25 mouse cellular contexts compared by ENCODE assay signal in the genomic region with DNA sequence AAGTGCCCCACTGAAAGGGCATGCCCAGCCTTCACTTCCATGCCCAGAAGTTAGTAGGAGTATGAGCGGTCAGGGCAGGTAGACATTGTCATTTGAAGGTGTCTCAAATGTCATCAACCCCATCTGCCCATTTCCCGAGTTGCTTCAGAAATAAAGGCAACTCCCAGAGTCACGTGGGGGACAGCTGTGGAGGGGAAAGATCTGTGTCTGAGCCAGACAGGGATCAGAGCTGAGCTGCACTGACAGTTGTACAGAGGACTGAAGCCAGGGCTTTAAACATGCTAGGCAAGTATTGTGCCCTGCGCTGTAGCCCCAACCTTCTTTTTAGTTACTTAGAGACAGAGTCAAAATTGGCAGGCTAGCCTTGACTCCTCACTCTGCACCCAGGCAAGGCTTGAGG. TPM values are rescaled to one million over a fixed set of nuclear protein-coding genes. Genes with fewer than 3 reads are reported as not detected.
DNase-seq lines count a peak whose midpoint lies in the region; ATAC-seq and TF ChIP-seq lines count a peak whose summit lies in the region.
"Had no signal": no experiment of that assay in that cellular context is flagged by ENCODE, and none has a peak within 500 bp of the region (broad histone marks: within the 10 kb centered on the region; RNA-seq: fewer than 3 reads in every experiment).

No protein-coding gene starts in this region.

- H3K36me3 ChIP-seq in limb, embryonic 14.5 days (ENCODE audit: control insufficient read depth, insufficient read depth, low read length) = no peaks in the 10 kb centered on the region
- H3K36me3 ChIP-seq in limb, embryonic 10.5 days = no peaks in the 10 kb centered on the region
- no peaks in the 10 kb centered on the region for H3K36me3 ChIP-seq in C2C12 (ENCODE audit: control insufficient read depth, insufficient read depth)
- H3K36me3 ChIP-seq in myocyte (ENCODE audit: control insufficient read depth, insufficient read depth) = no peaks in the 10 kb centered on the region
- H3K36me3 ChIP-seq: embryonic facial prominence, embryonic 15.5 days; heart, embryonic 12.5 days; heart, embryonic 15.5 days had no signal

- TF ChIP-seq POLR2A in limb, embryonic 14.5 days (IDR thresholded peaks at IDR 0.05; ENCODE audit: borderline replicate concordance, extremely low read depth, insufficient read depth, insufficient read length) = no peak
- no peak for TF ChIP-seq POLR2A in myocyte (IDR thresholded peaks at IDR 0.05; ENCODE audit: insufficient read length, low read depth)

- no peaks in the 10 kb centered on the region for H3K4me1 ChIP-seq in limb, embryonic 14.5 days (ENCODE audit: control insufficient read depth, insufficient read depth, low read length)
- H3K4me1 ChIP-seq in limb, embryonic 10.5 days = no peaks in the 10 kb centered on the region
- H3K4me1 ChIP-seq: heart, embryonic 15.5 days had no signal

- DNase-seq in limb, embryonic 14.5 days (ENCODE audit: low spot score) = no peak
- no peak for DNase-seq in limb, embryonic 10.5 days (ENCODE audit: low spot score)
- no peak for DNase-seq in right cerebral cortex, postnatal 10 days (ENCODE audit: low spot score in 2 of 2)
- no peak for DNase-seq in heart, adult 11 months
- DNase-seq: adrenal gland, adult 8-10 months; adrenal gland, postnatal 25 days; cerebellum, adult 11-12 months; cerebellum, adult 8-10 months; cerebellum, postnatal 10 days; cerebellum, postnatal 36 days; embryo, embryonic 11 days; forebrain, postnatal 0 days; gastrocnemius, adult 2 months; gastrocnemius, postnatal 14 days; heart, adult 18-20 months; heart, postnatal 10 days; heart, postnatal 36 days had no signal

- TF ChIP-seq CTCF in C2C12 (IDR thresholded peaks at IDR 0.05; ENCODE audit: control insufficient read depth, insufficient read depth, insufficient read length) = no peak

- ATAC-seq in limb, embryonic 14.5 days (ENCODE audit: low FRiP score, low read depth) = peak; percentile 62; the same call in 1 of the 2 replicates
- ATAC-seq: activated CD4-positive, CD25-positive, alpha-beta regulatory T cell, adult 4 months; forebrain, embryonic 14.5 days; forebrain, postnatal 0 days had no signal

- no peaks in the 10 kb centered on the region for H3K79me3 ChIP-seq in C2C12 (ENCODE audit: low read depth)

- H3ac ChIP-seq in C2C12 (ENCODE audit: control insufficient read depth, insufficient read length, low read depth) (no peak overlapping the region), myocyte (ENCODE audit: control insufficient read depth, insufficient read length) (no peak overlapping the region)

- H3K4me3 ChIP-seq in limb, embryonic 14.5 days (replicated peaks; ENCODE audit: low read length) = no peak overlapping the region
- H3K4me3 ChIP-seq in limb, embryonic 10.5 days = no peak overlapping the region
- H3K4me3 ChIP-seq in C2C12 (ENCODE audit: insufficient read depth, poor library complexity, severe bottlenecking) (no peak overlapping the region), myocyte (no peak overlapping the region)
- H3K4me3 ChIP-seq: embryonic facial prominence, embryonic 15.5 days; gastrocnemius, adult 2 months; heart, embryonic 12.5 days; heart, embryonic 15.5 days had no signal

- no peak overlapping the region for H3K4me2 ChIP-seq in limb, embryonic 14.5 days (replicated peaks; ENCODE audit: low read depth, low read length, severe bottlenecking)
- H3K4me2 ChIP-seq in myocyte (ENCODE audit: low read depth) = no peak overlapping the region
- H3K4me2 ChIP-seq: embryonic facial prominence, embryonic 15.5 days; heart, embryonic 12.5 days; heart, embryonic 15.5 days; hindbrain, embryonic 14.5 days had no signal

- H3K27me3 ChIP-seq in limb, embryonic 14.5 days (ENCODE audit: control insufficient read depth, insufficient read depth, low read length) = no peaks in the 10 kb centered on the region
- H3K27me3 ChIP-seq in limb, embryonic 10.5 days (ENCODE audit: low read depth, poor library complexity, severe bottlenecking) = peaks cover 32% of the 10 kb centered on the region
- peaks cover 42% of the 10 kb centered on the region for H3K27me3 ChIP-seq in C2C12 (ENCODE audit: control insufficient read depth, insufficient read depth, insufficient read length)
- H3K27me3 ChIP-seq in myocyte (ENCODE audit: control insufficient read depth, insufficient read depth, insufficient read length) = peaks cover 18% of the 10 kb centered on the region
- H3K27me3 ChIP-seq: embryonic facial prominence, embryonic 15.5 days had no signal

- 78% methylated on average over 4 of the region's 4 CpGs for WGBS in limb, embryonic 14.5 days
- WGBS in limb, embryonic 10.5 days = 82% methylated on average over 4 of the region's 4 CpGs

- no peaks in the 10 kb centered on the region for H3K9me3 ChIP-seq in limb, embryonic 14.5 days (ENCODE audit: control insufficient read depth, low read length)
- H3K9me3 ChIP-seq in limb, embryonic 10.5 days (replicated peaks) = no peaks in the 10 kb centered on the region
- H3K9me3 ChIP-seq: embryonic facial prominence, embryonic 15.5 days; heart, embryonic 12.5 days; heart, embryonic 15.5 days had no signal

- no peak overlapping the region for H3K27ac ChIP-seq in limb, embryonic 14.5 days (replicated peaks; ENCODE audit: low read depth, low read length)
- H3K27ac ChIP-seq in limb, embryonic 10.5 days = no peak overlapping the region
- H3K27ac ChIP-seq: embryonic facial prominence, embryonic 15.5 days; gastrocnemius, adult 2 months; heart, embryonic 15.5 days; hindbrain, embryonic 14.5 days had no signal

- no peak overlapping the region for H3K9ac ChIP-seq in limb, embryonic 14.5 days (ENCODE audit: low read depth, low read length, severe bottlenecking)
- H3K9ac ChIP-seq: embryonic facial prominence, embryonic 15.5 days; forebrain, postnatal 0 days; heart, embryonic 12.5 days; heart, embryonic 15.5 days; hindbrain, embryonic 14.5 days had no signal

- H3K79me2 ChIP-seq in C2C12 (ENCODE audit: control insufficient read depth, insufficient read depth) = no peaks in the 10 kb centered on the region
- H3K79me2 ChIP-seq in myocyte (ENCODE audit: control insufficient read depth, insufficient read depth) = no peaks in the 10 kb centered on the region

TF ChIP-seq in C2C12, 6 proteins besides CTCF, POLR2A, EP300 and RAD21:
- TF ChIP-seq MAX (IDR thresholded peaks at IDR 0.05) (no peak), USF1 (IDR thresholded peaks at IDR 0.05; ENCODE audit: low read depth) (peak; percentile 61), FOSL1 (IDR thresholded peaks at IDR 0.05; ENCODE audit: insufficient read depth, low read length, poor library complexity, severe bottlenecking) (no peak), MYOG (IDR thresholded peaks at IDR 0.05; ENCODE audit: control insufficient read depth, extremely low read depth, insufficient read length) (no peak)

TF ChIP-seq in myocyte, 11 proteins besides CTCF, POLR2A, EP300 and RAD21:
- TF ChIP-seq USF1 (IDR thresholded peaks at IDR 0.05; ENCODE audit: low read depth) (peak; percentile 89), SRF (IDR thresholded peaks at IDR 0.05; ENCODE audit: control insufficient read depth, insufficient read length, low read depth) (no peak), TCF12 (IDR thresholded peaks at IDR 0.05; ENCODE audit: insufficient read depth, poor library complexity, severe bottlenecking) (no peak), REST (IDR thresholded peaks at IDR 0.05; ENCODE audit: insufficient read depth, insufficient read length) (no peak), MAX (IDR thresholded peaks at IDR 0.05; ENCODE audit: low read depth) (no peak), CEBPB (IDR thresholded peaks at IDR 0.05; ENCODE audit: insufficient read depth, poor library complexity, severe bottlenecking) (no peak), TCF3 (IDR thresholded peaks at IDR 0.05; ENCODE audit: insufficient read length, low read depth) (no peak), MYOG (IDR thresholded peaks at IDR 0.05; ENCODE audit: control insufficient read depth in 1 of 3, insufficient read depth in 1 of 3, insufficient read length in 2 of 3, low read depth in 2 of 3) (peak in 2 of 3 experiments; percentile 60 to 85), MYOD1 (IDR thresholded peaks at IDR 0.05; ENCODE audit: control insufficient read depth in 1 of 3, insufficient read length in 2 of 3, low read depth in 2 of 3) (peak in 2 of 3 experiments; percentile 24 to 59), E2F4 (IDR thresholded peaks at IDR 0.05; ENCODE audit: insufficient read depth) (no peak)

RNA-seq across cellular contexts. Expression of gene Ppl, which starts 12.4 kb away (rescaled TPM):
- 8.9 and 15.6 TPM in 2 replicates for polyA plus RNA-seq in limb, embryonic 14.5 days (2012; rRNA removed)
- polyA plus RNA-seq in limb, embryonic 14.5 days (2014; fragmentation: Nextera tagmentation; extraction: Ambion mirVana) = 23.5 and 33.7 TPM in 2 replicates
- polyA plus RNA-seq in limb, embryonic 10.5 days (2016; fragmentation: Nextera tagmentation; extraction: Ambion mirVana) = 2.3 and 3.0 TPM in 2 replicates
- 0.08 TPM for polyA plus RNA-seq in C2C12 (2012; fragmentation: generic; extraction: Trizol)
- 0.02 TPM for polyA plus RNA-seq in myocyte (2012; fragmentation: generic; extraction: Trizol)

RNA-seq across cellular contexts. Expression of gene Sec14l5, which starts 27.1 kb away (rescaled TPM):
- 0.45 and 0.61 TPM in 2 replicates for polyA plus RNA-seq in limb, embryonic 14.5 days (2012; rRNA removed)
- 0.10 and 0.12 TPM in 2 replicates for polyA plus RNA-seq in limb, embryonic 14.5 days (2014; fragmentation: Nextera tagmentation; extraction: Ambion mirVana)
- polyA plus RNA-seq in limb, embryonic 10.5 days (2016; fragmentation: Nextera tagmentation; extraction: Ambion mirVana) = 0.04 TPM in 1 of 2 replicates, not detected in the other
- 0.01 TPM for polyA plus RNA-seq in C2C12 (2012; fragmentation: generic; extraction: Trizol)
- polyA plus RNA-seq in myocyte (2012; fragmentation: generic; extraction: Trizol) = 0.05 TPM
- polyA plus RNA-seq: activated CD4-positive, CD25-positive, alpha-beta regulatory T cell, adult 4 months; heart, embryonic 12.5 days had no signal
